Mouse (Mus musculus): ENCODE data around the gene Upk1b. TPM values are rescaled to one million over a fixed set of nuclear protein-coding genes. Genes with fewer than 3 reads are reported as not detected.

Gene Upk1b
- total RNA-seq, 2 experiments from 2014 or later, result not detected

GRCm38 (mm10) chr16:38761972-38762371, 38.2 kb downstream of the Upk1b start:
- DNase-seq, result no peak

- DNase-seq, result no peak
These were observed 39.2 kb downstream of the Upk1b start for GRCm38 (mm10) chr16:38760834-38761375.

GRCm38 (mm10) chr16:38760239-38760638, 39.9 kb downstream of the Upk1b start:
- no peak for DNase-seq

GRCm38 (mm10) chr16:38758104-38758861, 41.8 kb downstream of the Upk1b start:
- DNase-seq, result peak; percentile 20

GRCm38 (mm10) chr16:38757626-38758025, 42.5 kb downstream of the Upk1b start:
- no peak for DNase-seq

GRCm38 (mm10) chr16:38756572-38756971, 43.6 kb downstream of the Upk1b start:
- DNase-seq, result no peak

DNA sequence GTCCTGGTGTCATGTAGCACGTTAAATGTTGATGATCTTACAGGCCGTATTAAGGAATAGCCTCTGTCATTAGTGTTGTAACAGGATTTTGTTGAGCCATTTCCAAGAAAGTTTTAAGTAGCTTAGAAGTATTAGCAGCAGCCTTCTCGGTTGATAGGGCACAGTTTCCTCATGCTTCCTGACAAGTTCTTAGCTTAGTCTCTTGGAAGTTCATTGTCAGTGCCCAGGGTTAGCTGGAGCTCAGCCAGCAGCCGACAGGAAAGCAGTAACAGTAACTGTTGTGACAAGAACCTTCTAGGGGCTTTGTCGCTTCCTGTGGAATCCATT, 44.0 kb downstream of the Upk1b start:
- DNase-seq, result no peak

GRCm38 (mm10) chr16:38755452-38756176, 44.5 kb downstream of the Upk1b start:
- DNase-seq, result no peak

DNA sequence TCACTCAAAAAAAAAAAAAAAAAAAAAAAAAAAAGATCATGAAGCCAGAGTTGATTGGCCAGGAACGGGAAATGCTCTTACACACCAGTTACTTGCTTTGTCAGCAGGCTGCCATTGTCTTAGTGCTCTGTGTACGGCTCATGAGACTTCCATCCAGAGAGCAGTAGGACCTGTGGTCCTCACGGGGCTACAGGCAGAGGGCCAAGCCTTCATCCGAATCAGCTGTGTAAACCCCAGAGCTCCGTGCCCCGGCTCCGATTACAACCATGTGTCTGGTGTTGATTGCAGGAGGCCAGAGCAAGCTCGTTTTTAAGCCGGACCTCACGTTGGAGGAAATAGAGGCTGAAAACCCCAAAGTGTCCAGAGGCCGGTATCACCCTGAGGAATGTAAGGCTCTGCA, 46.5 kb downstream of the Upk1b start:
- peak; percentile 29 for DNase-seq

GRCm38 (mm10) chr16:38750803-38751202, 49.3 kb downstream of the Upk1b start:
- no peak for DNase-seq

DNA sequence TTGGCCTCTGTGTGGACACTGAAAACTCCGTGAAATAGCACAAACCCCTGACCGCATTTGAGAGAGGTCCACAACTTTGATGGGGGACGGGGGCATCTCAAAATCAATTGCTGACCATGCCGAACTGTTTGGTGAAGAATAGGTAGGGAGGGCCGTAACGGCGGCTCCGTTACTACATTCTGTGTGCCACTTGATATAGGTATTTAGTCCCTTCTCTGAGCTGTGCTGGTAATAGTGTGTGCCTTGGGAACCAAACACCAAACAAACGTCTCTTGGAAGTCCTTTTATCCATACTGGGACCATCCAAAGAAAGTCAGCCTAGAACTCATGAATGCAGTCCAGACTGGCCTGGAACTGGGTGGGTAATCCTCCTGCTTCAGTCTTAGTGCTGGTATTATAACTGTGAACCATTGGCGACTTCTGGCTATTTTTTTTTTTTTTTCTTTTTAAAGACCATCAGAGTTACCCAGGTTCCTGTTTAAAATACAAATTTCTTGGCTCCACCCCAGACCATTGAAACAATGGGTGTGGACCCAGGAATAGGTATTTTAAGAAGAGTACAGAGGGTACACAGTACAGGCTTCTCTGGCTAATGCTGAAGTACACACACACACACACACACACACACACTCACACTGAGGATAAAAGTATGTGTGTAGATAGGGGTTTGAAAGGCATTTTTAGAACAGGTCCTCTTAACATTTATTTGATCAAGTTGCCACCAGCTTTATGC, 56.0 kb downstream of the Upk1b start:
- DNase-seq, result no peak

GRCm38 (mm10) chr16:38742659-38743131, 57.4 kb downstream of the Upk1b start:
- no peak for DNase-seq

DNA sequence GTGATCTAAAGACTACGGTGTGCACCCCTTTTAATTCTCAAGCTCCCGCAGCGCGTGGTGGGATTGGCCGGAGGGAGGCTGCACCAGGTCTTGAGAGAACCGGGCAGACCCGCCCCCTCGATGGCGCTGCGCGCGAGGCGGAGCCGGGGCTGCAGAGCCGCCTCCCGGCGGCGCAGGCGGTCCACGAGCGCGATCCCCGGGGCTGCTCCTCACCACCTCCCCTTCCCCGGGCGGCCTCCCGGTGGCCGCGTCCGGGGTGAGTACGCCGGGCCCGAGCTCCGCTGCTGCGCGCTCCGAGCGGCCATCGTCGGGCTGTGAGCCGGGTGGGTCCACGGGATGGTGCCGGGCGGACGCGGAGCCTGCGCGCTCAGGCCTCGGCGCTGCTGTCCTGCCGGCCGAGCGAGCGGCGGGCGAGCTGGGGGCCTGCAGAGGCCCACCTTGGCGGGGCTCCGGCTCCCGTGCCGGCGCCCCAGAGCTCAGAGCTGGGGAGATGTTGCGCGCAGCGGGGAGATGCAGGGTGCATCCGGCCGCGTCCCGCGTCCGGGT, 57.9 kb downstream of the Upk1b start, which contains the start of gene B4galt4:
B4galt4 (plus strand) TSS at position 152 of the 546 bp plus-strand sequence.
- DNase-seq, result peak; percentile 82

GRCm38 (mm10) chr16:38741204-38741903, 58.8 kb downstream of the Upk1b start:
- DNase-seq, result no peak

DNA sequence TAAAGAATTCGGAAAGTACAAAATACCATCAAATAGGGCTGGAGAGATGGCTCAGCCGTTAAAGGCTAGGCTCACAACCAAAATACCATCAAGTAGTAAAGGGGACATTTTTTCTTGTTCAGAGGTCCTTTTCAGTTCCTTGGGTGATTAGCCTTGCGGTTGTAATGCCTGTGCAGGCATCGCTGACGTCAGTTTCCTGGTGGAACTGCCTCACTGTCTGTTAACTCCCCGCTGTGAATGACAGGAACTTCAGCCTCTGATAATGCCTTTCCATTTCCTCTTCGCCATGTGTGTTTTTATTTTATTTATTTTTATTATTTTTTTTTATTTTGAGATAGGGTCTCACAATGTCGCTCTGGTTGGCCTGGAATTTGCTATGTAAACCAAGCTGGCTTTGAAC, 69.2 kb downstream of the Upk1b start:
- no peak for DNase-seq

GRCm38 (mm10) chr16:38729610-38730288, 70.4 kb downstream of the Upk1b start:
- DNase-seq, result no peak

DNA sequence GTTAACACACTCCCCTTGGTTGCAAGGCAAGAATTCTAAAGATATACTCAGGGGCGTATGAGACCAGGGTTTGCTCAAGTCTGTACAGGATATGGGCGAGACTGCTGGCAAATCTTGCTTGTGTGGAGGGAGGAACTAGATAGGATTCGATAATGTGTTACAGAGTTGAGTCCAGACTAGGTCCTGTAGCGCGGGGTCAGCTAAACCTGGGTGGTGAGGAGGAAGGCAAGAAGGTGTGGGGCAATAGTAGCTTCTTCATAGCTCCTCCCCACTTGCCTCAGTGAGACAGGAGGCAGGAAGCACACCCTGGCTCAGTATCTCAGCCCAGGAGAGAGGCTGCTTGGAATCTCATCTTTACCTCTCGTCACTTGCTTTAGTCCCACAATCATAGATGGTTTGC, 71.0 kb downstream of the Upk1b start:
- no peak for DNase-seq

DNA sequence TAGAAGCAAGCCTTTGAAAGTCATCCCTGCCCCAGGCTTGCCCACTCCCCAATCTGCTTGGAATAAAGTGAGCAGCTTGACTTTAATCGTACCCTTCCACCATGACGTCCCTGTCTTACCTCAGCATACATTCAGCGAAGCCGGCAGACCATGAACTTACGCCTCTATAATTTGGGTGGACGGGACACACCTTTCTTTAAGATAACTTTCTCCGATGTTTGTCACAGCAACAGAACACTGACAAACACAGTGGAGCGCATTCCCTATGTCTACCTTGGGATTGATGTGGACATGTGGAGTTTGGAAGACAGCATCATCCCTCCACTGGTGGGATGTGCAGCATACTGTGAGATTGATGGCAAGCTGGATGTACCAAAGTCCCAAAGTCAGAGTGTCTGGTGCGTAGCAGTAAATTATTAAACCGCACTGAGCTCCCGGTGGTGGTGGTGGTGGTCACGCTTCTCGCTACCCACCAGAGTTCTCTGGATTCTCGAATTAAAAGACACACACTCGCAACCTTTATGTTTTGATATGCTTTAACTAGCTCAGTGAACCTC, 71.5 kb downstream of the Upk1b start:
- DNase-seq, result no peak

GRCm38 (mm10) chr16:38724974-38725373, 75.2 kb downstream of the Upk1b start:
- DNase-seq, result peak; percentile 35

- no peak for DNase-seq
These were observed 75.9 kb downstream of the Upk1b start for GRCm38 (mm10) chr16:38724256-38724655.

Data from gastrocnemius, postnatal 25 days (tissue).